Comparison of ENCODE assay signal across 15 mouse cellular contexts in genomic region chr5:64398155-64398554, GRCm38 (mm10).
"Had no signal": no experiment of that assay in that cellular context is flagged by ENCODE, and none has a peak within 500 bp of the region (broad histone marks: within the 10 kb centered on the region; RNA-seq: fewer than 3 reads in every experiment).

No protein-coding gene starts in this region.

- H3K4me3 ChIP-seq: neural tube, embryonic 13.5 days; neural tube, embryonic 15.5 days; stomach, embryonic 15.5 days had no signal

- H3K4me2 ChIP-seq: neural tube, embryonic 13.5 days; neural tube, embryonic 15.5 days; stomach, embryonic 15.5 days had no signal

- DNase-seq: retina, postnatal 1 day; right cerebral cortex, adult 18-20 months; right cerebral cortex, postnatal 14 days; right cerebral cortex, postnatal 25 days; right cerebral cortex, postnatal 4 days; spleen, adult 18-20 months; thymus, adult 18-20 months; thymus, adult 2 months; thymus, postnatal 14 days; thymus, postnatal 25 days; thymus, postnatal 36 days; thymus, postnatal 4 days had no signal

- H3K9ac ChIP-seq: neural tube, embryonic 13.5 days; neural tube, embryonic 15.5 days; stomach, embryonic 15.5 days had no signal

- H3K9me3 ChIP-seq: neural tube, embryonic 13.5 days; neural tube, embryonic 15.5 days; stomach, embryonic 15.5 days had no signal

- H3K27me3 ChIP-seq: neural tube, embryonic 13.5 days; neural tube, embryonic 15.5 days; stomach, embryonic 15.5 days had no signal

- H3K4me1 ChIP-seq: neural tube, embryonic 13.5 days; neural tube, embryonic 15.5 days; stomach, embryonic 15.5 days had no signal

- H3K27ac ChIP-seq: neural tube, embryonic 13.5 days; neural tube, embryonic 15.5 days; stomach, embryonic 15.5 days had no signal

- H3K36me3 ChIP-seq: neural tube, embryonic 13.5 days; neural tube, embryonic 15.5 days; stomach, embryonic 15.5 days had no signal
